Mouse (Mus musculus): Measurements from ENCODE around the gene Bmper. TPM values are rescaled to one million over a fixed set of nuclear protein-coding genes. Genes with fewer than 3 reads are reported as not detected.

Gene Bmper
- polyA plus RNA-seq, 2 experiments, result 0.16 to 0.18 TPM

DNA sequence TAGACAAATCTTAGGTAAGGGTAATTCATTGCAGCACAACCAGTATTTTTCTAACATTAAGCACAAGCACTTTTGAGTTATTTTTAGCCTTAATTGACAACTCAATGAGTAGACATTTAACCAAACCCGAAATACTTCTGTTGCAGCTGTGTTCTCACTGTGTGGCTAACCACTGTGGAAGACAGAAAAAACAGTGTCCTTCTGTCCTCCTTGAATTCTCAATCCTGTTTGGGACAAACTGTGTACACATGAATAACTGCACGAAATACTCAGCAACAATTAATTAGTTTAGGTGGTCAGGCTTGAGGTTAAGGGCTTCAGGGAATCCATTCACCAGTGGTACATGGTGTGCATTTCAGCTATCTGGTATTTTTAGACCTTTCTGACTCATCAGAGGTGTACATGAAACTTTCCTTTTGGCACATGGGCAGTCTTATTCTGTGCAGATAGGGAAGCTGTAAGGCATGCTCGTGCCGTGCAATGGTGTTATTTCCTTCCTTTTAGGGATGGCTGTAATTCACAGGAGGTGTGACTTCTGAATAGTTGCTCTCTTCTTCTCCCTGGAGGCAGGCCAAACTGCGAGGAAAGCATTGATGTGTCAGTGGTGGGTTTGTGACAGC, 131.4 kb downstream of the Bmper start:
- Histone ChIP-seq H3K9me3 (ENCODE audit: control insufficient read depth, low read length) (no peaks in the 10 kb centered on the region), H3K4me3 (ENCODE audit: insufficient read depth in 1 of 2, low read depth in 2 of 2, low read length in 2 of 2) (no peak overlapping the region), H3K4me1 (replicated peaks; ENCODE audit: control insufficient read depth in 2 of 2, insufficient read depth in 2 of 2, low read length in 1 of 2) (no peaks in the 10 kb centered on the region), H3K27me3 (ENCODE audit: control insufficient read depth, insufficient read depth, low read length) (no peaks in the 10 kb centered on the region), H3K9ac (replicated peaks) (no peak overlapping the region), H3K36me3 (replicated peaks; ENCODE audit: control insufficient read depth, insufficient read depth, low read depth) (no peaks in the 10 kb centered on the region), H3K4me2 (ENCODE audit: low read depth) (no peak overlapping the region), H3K27ac (no peak overlapping the region)
- ATAC-seq (ENCODE audit: insufficient read depth) (no peak), DNase-seq (ENCODE audit: low read depth in 3 of 3, low spot score in 3 of 3) (no peak)
- TF ChIP-seq CTCF (IDR thresholded peaks at IDR 0.05; ENCODE audit: low read depth), result no peak
- no peak for TF ChIP-seq EP300 (IDR thresholded peaks at IDR 0.05; ENCODE audit: low read depth)
- WGBS (ENCODE audit: insufficient replicate concordance), result 13% methylated on average over 5 of the region's 5 CpGs

DNA sequence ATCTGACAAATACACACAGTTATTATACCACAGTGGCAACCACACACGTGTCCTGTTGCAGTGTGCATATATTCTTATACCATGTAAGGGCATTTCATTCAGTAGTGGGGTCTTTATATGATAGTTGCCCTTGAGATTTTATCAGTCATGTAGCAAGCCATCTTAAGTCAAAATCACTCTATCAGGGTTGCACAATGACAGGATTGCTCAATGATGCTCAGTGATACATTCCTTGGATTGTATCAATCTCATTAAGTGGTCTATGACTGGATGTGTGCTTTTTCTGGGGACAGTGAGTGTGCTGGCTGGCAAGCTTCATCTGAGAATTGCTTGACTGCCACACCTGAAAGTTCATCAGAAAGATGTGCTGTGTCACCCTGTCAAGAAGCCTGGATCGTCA, 135.2 kb downstream of the Bmper start:
- ATAC-seq (ENCODE audit: insufficient read depth) (no peak), DNase-seq (ENCODE audit: low read depth in 3 of 3, low spot score in 3 of 3) (no peak)
- Histone ChIP-seq H3K4me1 (replicated peaks; ENCODE audit: control insufficient read depth in 2 of 2, insufficient read depth in 2 of 2, low read length in 1 of 2) (no peaks in the 10 kb centered on the region), H3K9ac (replicated peaks) (no peak overlapping the region), H3K4me2 (ENCODE audit: low read depth) (no peak overlapping the region), H3K27ac (no peak overlapping the region), H3K36me3 (replicated peaks; ENCODE audit: control insufficient read depth, insufficient read depth, low read depth) (no peaks in the 10 kb centered on the region), H3K9me3 (ENCODE audit: control insufficient read depth, low read length) (no peaks in the 10 kb centered on the region), H3K27me3 (ENCODE audit: control insufficient read depth, insufficient read depth, low read length) (no peaks in the 10 kb centered on the region), H3K4me3 (ENCODE audit: insufficient read depth in 1 of 2, low read depth in 2 of 2, low read length in 2 of 2) (no peak overlapping the region)
- no peak for TF ChIP-seq CTCF (IDR thresholded peaks at IDR 0.05; ENCODE audit: low read depth)
- TF ChIP-seq EP300 (IDR thresholded peaks at IDR 0.05; ENCODE audit: low read depth), result no peak
- WGBS (ENCODE audit: insufficient replicate concordance), result 59% methylated on average over 2 of the region's 2 CpGs

DNA sequence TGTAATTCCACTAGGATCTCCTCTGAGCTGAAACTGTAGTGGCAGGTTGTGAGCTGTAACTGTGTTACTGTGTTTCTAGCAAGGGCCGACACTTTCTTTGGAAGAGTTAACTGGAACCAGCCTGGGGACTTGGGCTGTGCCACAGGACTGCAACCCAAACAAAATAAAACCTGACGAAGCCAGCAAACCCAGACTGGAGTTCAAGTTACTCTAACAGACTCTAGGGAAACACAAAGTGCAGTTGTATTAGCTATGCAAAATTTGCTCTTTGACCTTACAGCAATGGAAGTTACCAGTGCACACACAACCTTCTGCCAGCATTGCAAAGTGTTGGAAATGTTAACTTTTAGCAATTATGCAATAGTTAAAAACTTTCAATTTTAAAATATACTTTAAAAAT, 140.3 kb downstream of the Bmper start:
- ATAC-seq (ENCODE audit: insufficient read depth) (no peak), DNase-seq (ENCODE audit: low read depth in 3 of 3, low spot score in 3 of 3) (no peak)
- no peak overlapping the region for H3K4me2 ChIP-seq (ENCODE audit: low read depth)
- H3K9ac ChIP-seq (replicated peaks), result no peak overlapping the region
- no peaks in the 10 kb centered on the region for H3K4me1 ChIP-seq (replicated peaks; ENCODE audit: control insufficient read depth in 2 of 2, insufficient read depth in 2 of 2, low read length in 1 of 2)
- WGBS (ENCODE audit: insufficient replicate concordance), result 49% methylated on average over 2 of the region's 2 CpGs
- no peak overlapping the region for H3K27ac ChIP-seq
- no peak overlapping the region for H3K4me3 ChIP-seq (ENCODE audit: insufficient read depth in 1 of 2, low read depth in 2 of 2, low read length in 2 of 2)
- no peaks in the 10 kb centered on the region for H3K9me3 ChIP-seq (ENCODE audit: control insufficient read depth, low read length)
- H3K27me3 ChIP-seq (ENCODE audit: control insufficient read depth, insufficient read depth, low read length), result no peaks in the 10 kb centered on the region
- TF ChIP-seq EP300 (IDR thresholded peaks at IDR 0.05; ENCODE audit: low read depth) (no peak), CTCF (IDR thresholded peaks at IDR 0.05; ENCODE audit: low read depth) (no peak)
- H3K36me3 ChIP-seq (replicated peaks; ENCODE audit: control insufficient read depth, insufficient read depth, low read depth), result no peaks in the 10 kb centered on the region

DNA sequence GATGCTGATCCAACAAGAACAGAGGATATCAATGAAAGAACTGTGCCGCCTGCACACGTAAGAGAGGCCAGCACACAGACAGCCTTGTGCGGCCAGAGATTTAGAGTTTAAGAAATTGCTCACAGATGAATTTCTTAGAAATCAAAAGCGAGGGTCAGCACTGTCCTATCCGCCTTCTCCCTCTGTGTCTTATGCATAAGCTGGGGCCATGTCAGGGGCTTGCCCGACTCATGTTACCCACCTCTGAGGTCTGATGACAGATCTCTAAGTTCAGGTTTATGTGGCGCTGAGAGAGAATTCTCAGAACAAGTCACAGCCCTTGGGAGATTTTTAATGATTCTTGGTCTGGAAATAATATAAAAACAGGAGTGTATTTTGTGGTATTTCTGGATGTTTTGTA, 140.7 kb downstream of the Bmper start:
- no peaks in the 10 kb centered on the region for H3K36me3 ChIP-seq (replicated peaks; ENCODE audit: control insufficient read depth, insufficient read depth, low read depth)
- TF ChIP-seq CTCF (IDR thresholded peaks at IDR 0.05; ENCODE audit: low read depth) (no peak), EP300 (IDR thresholded peaks at IDR 0.05; ENCODE audit: low read depth) (no peak)
- 66% methylated on average over 7 of the region's 7 CpGs for WGBS (ENCODE audit: insufficient replicate concordance)
- H3K27me3 ChIP-seq (ENCODE audit: control insufficient read depth, insufficient read depth, low read length), result no peaks in the 10 kb centered on the region
- H3K27ac ChIP-seq, result no peak overlapping the region
- ATAC-seq (ENCODE audit: insufficient read depth) (no peak), DNase-seq (ENCODE audit: low read depth in 3 of 3, low spot score in 3 of 3) (no peak)
- H3K4me2 ChIP-seq (ENCODE audit: low read depth), result no peak overlapping the region
- no peaks in the 10 kb centered on the region for H3K9me3 ChIP-seq (ENCODE audit: control insufficient read depth, low read length)
- no peak overlapping the region for H3K4me3 ChIP-seq (ENCODE audit: insufficient read depth in 1 of 2, low read depth in 2 of 2, low read length in 2 of 2)
- no peak overlapping the region for H3K9ac ChIP-seq (replicated peaks)
- H3K4me1 ChIP-seq (replicated peaks; ENCODE audit: control insufficient read depth in 2 of 2, insufficient read depth in 2 of 2, low read length in 1 of 2), result no peaks in the 10 kb centered on the region

- ATAC-seq (ENCODE audit: insufficient read depth) (no peak), DNase-seq (ENCODE audit: low read depth in 3 of 3, low spot score in 3 of 3) (no peak)
- Histone ChIP-seq H3K36me3 (replicated peaks; ENCODE audit: control insufficient read depth, insufficient read depth, low read depth) (no peaks in the 10 kb centered on the region), H3K9me3 (ENCODE audit: control insufficient read depth, low read length) (no peaks in the 10 kb centered on the region), H3K4me2 (ENCODE audit: low read depth) (no peak overlapping the region), H3K27me3 (ENCODE audit: control insufficient read depth, insufficient read depth, low read length) (no peaks in the 10 kb centered on the region), H3K27ac (no peak overlapping the region), H3K4me3 (ENCODE audit: insufficient read depth in 1 of 2, low read depth in 2 of 2, low read length in 2 of 2) (no peak overlapping the region), H3K4me1 (replicated peaks; ENCODE audit: control insufficient read depth in 2 of 2, insufficient read depth in 2 of 2, low read length in 1 of 2) (no peaks in the 10 kb centered on the region), H3K9ac (replicated peaks) (no peak overlapping the region)
- 56% methylated on average over 2 of the region's 2 CpGs for WGBS (ENCODE audit: insufficient replicate concordance)
- no peak for TF ChIP-seq EP300 (IDR thresholded peaks at IDR 0.05; ENCODE audit: low read depth)
- TF ChIP-seq CTCF (IDR thresholded peaks at IDR 0.05; ENCODE audit: low read depth), result no peak
Observed at GRCm38 (mm10) chr9:23364047-23364446, 141.2 kb downstream of the Bmper start.
